Mouse (Mus musculus) testis, postnatal 10 days (tissue): ENCODE data around the gene Ccdc18.
A peak's percentile ranks its signal among the peaks of the same experiment; 100 is the strongest.
"Not testable (repeated sequence)": the region's sequence is repeated elsewhere in the genome, so short reads cannot be mapped to it uniquely, and the experiment has no call there.

Source experiments
- DNase-seq: peaks from one replicate; pipeline ENCODE4 v3.0.0; 2021; ENCODE audit warnings: low spot score

Ccdc18 gene

GRCm38 (mm10) chr5:108262722-108263121 is 130.0 kb downstream of the Ccdc18 start:
- peak; percentile 49 for DNase-seq

- DNase-seq: not testable (repeated sequence)
Observed at GRCm38 (mm10) chr5:108263785-108264184, 131.1 kb downstream of the Ccdc18 start.

GRCm38 (mm10) chr5:108266990-108267389 is 134.3 kb downstream of the Ccdc18 start:
- no peak for DNase-seq

GRCm38 (mm10) chr5:108268127-108269062 is 135.7 kb downstream of the Ccdc18 start, which contains the start of gene Dr1:
TSS of gene Dr1 (plus strand) at chr5:108268897.
- peak; percentile 90 for DNase-seq

- DNase-seq: no peak
Observed at GRCm38 (mm10) chr5:108269063-108269810, 136.6 kb downstream of the Ccdc18 start.

- DNase-seq: no peak
Observed at GRCm38 (mm10) chr5:108269811-108270151, 137.1 kb downstream of the Ccdc18 start.

- no peak for DNase-seq
Observed at GRCm38 (mm10) chr5:108270415-108270814, 137.7 kb downstream of the Ccdc18 start.

- DNase-seq: not testable (repeated sequence)
Observed at GRCm38 (mm10) chr5:108271345-108271744, 138.7 kb downstream of the Ccdc18 start.
